Mouse (Mus musculus): ENCODE measurements around the gene Acot4.

DNA sequence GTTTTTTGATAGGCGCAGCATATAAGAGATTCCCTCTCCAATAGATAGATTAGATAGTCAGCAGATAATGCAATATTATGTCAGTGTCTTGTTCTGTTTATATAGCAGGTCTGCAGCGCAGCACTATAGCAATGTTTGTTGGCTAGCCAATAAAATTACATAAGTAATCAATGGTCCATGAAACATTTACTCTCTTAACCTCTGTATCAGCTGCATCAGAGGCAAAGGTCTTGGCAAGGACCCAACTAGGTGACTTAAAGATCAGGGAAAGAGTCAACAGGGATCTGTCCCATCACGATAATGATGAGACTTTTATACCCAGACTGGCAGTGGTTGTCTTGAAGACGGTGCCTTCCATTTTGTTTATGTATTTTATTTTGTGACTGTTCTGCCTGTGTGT is 5.3 kb upstream of the Acot4 start:
- TF ChIP-seq CTCF (IDR thresholded peaks at IDR 0.05; ENCODE audit: low read depth) (no peak), EP300 (IDR thresholded peaks at IDR 0.05; ENCODE audit: low read depth) (no peak)
